Comparison of ENCODE assay signal across 13 mouse cellular contexts in genomic region chr17:27591826-27592564, GRCm38 (mm10). TPM values are rescaled to one million over a fixed set of nuclear protein-coding genes. Genes with fewer than 3 reads are reported as not detected.
A peak's percentile ranks its signal among the peaks of the same experiment; 100 is the strongest.
DNase-seq lines count a peak whose midpoint lies in the region; ATAC-seq and TF ChIP-seq lines count a peak whose summit lies in the region.
"Had no signal": no experiment of that assay in that cellular context is flagged by ENCODE, and none has a peak within 500 bp of the region (broad histone marks: within the 10 kb centered on the region; RNA-seq: fewer than 3 reads in every experiment).

No protein-coding gene starts in this region.

- TF ChIP-seq EP300 in heart, adult 2 months (IDR thresholded peaks at IDR 0.05; ENCODE audit: insufficient read depth, low read depth, low read length) = no peak

- DNase-seq in heart, adult 2 months = no peak
- no peak for DNase-seq in heart, postnatal 36 days
- no peak for DNase-seq in lung, embryonic 14.5 days
- no peak for DNase-seq in lung, postnatal 10 days
- peak; percentile 38 for DNase-seq in T-cell, adult 2 months (ENCODE audit: low spot score)
- DNase-seq in left cerebral cortex, postnatal 4 days = no peak
- no peak for DNase-seq in cerebellum, adult 9-10 months
- DNase-seq: kidney, postnatal 10 days had no signal

- no peaks in the 10 kb centered on the region for H3K27me3 ChIP-seq in heart, adult 2 months (ENCODE audit: control insufficient read depth, insufficient read depth, low read length)
- no peaks in the 10 kb centered on the region for H3K27me3 ChIP-seq in lung, embryonic 14.5 days (ENCODE audit: insufficient read depth, low read length)
- H3K27me3 ChIP-seq: midbrain, embryonic 12.5 days had no signal

- intact Hi-C loops in heart, adult 2 months (cut with DNase I) = no loop called here
- intact Hi-C loops in heart, postnatal 36 days (cut with DNase I) = no loop called here
- intact Hi-C loops in left cerebral cortex, postnatal 4 days (cut with DNase I) = no loop called here

- peak overlapping the region; percentile 1; the same call in 1 of the 2 replicates for H3K4me3 ChIP-seq in heart, adult 2 months
- no peak overlapping the region for H3K4me3 ChIP-seq in lung, embryonic 14.5 days (ENCODE audit: low read depth, low read length)
- H3K4me3 ChIP-seq: midbrain, embryonic 12.5 days had no signal

- H3K27ac ChIP-seq in heart, adult 2 months = peak overlapping the region; percentile 52
- H3K27ac ChIP-seq in lung, embryonic 14.5 days (ENCODE audit: low read depth) = no peak overlapping the region

- peak; percentile 50 for TF ChIP-seq CTCF in heart, adult 2 months (IDR thresholded peaks at IDR 0.05)
- peak; percentile 48 for TF ChIP-seq CTCF in lung, embryonic 14.5 days (IDR thresholded peaks at IDR 0.05; ENCODE audit: low read depth)

- H3K79me2 ChIP-seq in heart, adult 2 months (replicated peaks; ENCODE audit: control insufficient read depth, insufficient read depth, low read length) = no peaks in the 10 kb centered on the region; the same call in none of the 2 replicates

- WGBS in heart, adult 2 months = 64% methylated on average over 12 of the region's 12 CpGs
- 84% methylated on average over 12 of the region's 12 CpGs for WGBS in lung, embryonic 14.5 days

- no peaks in the 10 kb centered on the region for H3K9me3 ChIP-seq in lung, embryonic 14.5 days (ENCODE audit: low read depth, low read length)
- H3K9me3 ChIP-seq: midbrain, embryonic 12.5 days had no signal

- peaks cover 19% of the 10 kb centered on the region for H3K4me1 ChIP-seq in heart, adult 2 months (ENCODE audit: control insufficient read depth, insufficient read depth, low read length)
- H3K4me1 ChIP-seq in lung, embryonic 14.5 days (ENCODE audit: insufficient read depth) = 0 out of 2 replicates have a peak, but pooled peaks cover 3% of the 10 kb centered on the region
- H3K4me1 ChIP-seq: midbrain, embryonic 12.5 days had no signal

- H3K4me2 ChIP-seq in lung, embryonic 14.5 days = no peak overlapping the region
- H3K4me2 ChIP-seq: midbrain, embryonic 12.5 days had no signal

- peaks cover 2% of the 10 kb centered on the region; the same call in 1 of the 2 replicates for H3K36me3 ChIP-seq in heart, adult 2 months (ENCODE audit: control insufficient read depth, insufficient read depth, low read length)
- peaks cover 63% of the 10 kb centered on the region for H3K36me3 ChIP-seq in lung, embryonic 14.5 days (ENCODE audit: insufficient read depth)

- ATAC-seq in lung, embryonic 14.5 days (ENCODE audit: insufficient read depth) = no peak
- peak; percentile 72 for ATAC-seq in neutrophil, adult 5-6 weeks (ENCODE audit: extremely low read depth, insufficient number of reproducible peaks, low FRiP score, poor library complexity, severe bottlenecking)

- no peak for TF ChIP-seq POLR2A in heart, adult 2 months (IDR thresholded peaks at IDR 0.05; ENCODE audit: insufficient read depth, low read depth, low read length)

- peak overlapping the region; percentile 54 for H3K9ac ChIP-seq in heart, adult 2 months (ENCODE audit: low read depth, low read length)
- H3K9ac ChIP-seq in lung, embryonic 14.5 days = no peak overlapping the region
- H3K9ac ChIP-seq: midbrain, embryonic 12.5 days had no signal

RNA-seq across cellular contexts. Expression of gene AI413582, which starts 26.4 kb away (rescaled TPM):
- 1 to 10 TPM; 9.1 TPM for total RNA-seq in heart, adult 2 months (2021)
- polyA plus RNA-seq in heart, adult 2 months (2012; rRNA removed) = 14.1 and 22.4 TPM in 2 replicates
- total RNA-seq in heart, postnatal 36 days (2021) = 10 to 100 TPM in 1 of 2 experiments, 1 to 10 TPM in 1; 7.4 to 10.4 TPM
- polyA plus RNA-seq in lung, embryonic 14.5 days (2014; fragmentation: Nextera tagmentation; extraction: Ambion mirVana) = 17.6 and 21.8 TPM in 2 replicates
- total RNA-seq in neutrophil, adult 5-6 weeks (2017) = 26.1 and 26.2 TPM in 2 replicates
- 10 to 100 TPM; 61.2 to 61.6 TPM for total RNA-seq in left cerebral cortex, postnatal 4 days (2021)

RNA-seq across cellular contexts. Expression of gene Nudt3, which starts 31.3 kb away (rescaled TPM):
- total RNA-seq in heart, adult 2 months (2021) = 100 to 1,000 TPM; 330 to 346 TPM
- 143 and 189 TPM in 2 replicates for polyA plus RNA-seq in heart, adult 2 months (2012; rRNA removed)
- total RNA-seq in heart, postnatal 36 days (2021) = 100 to 1,000 TPM; 312 to 315 TPM
- 30.5 and 34.4 TPM in 2 replicates for polyA plus RNA-seq in lung, embryonic 14.5 days (2014; fragmentation: Nextera tagmentation; extraction: Ambion mirVana)
- 81.1 and 84.1 TPM in 2 replicates for total RNA-seq in neutrophil, adult 5-6 weeks (2017)
- 100 to 1,000 TPM; 506 to 527 TPM for total RNA-seq in left cerebral cortex, postnatal 4 days (2021)

RNA-seq across cellular contexts. Expression of gene Hmga1, which starts 35.7 kb away (rescaled TPM):
- total RNA-seq in heart, adult 2 months (2021) = 10 to 100 TPM; 47.5 to 48.2 TPM
- polyA plus RNA-seq in heart, adult 2 months (2012; rRNA removed) = 73.8 and 78.0 TPM in 2 replicates
- 10 to 100 TPM; 41.2 to 45.0 TPM for total RNA-seq in heart, postnatal 36 days (2021)
- 295 and 329 TPM in 2 replicates for polyA plus RNA-seq in lung, embryonic 14.5 days (2014; fragmentation: Nextera tagmentation; extraction: Ambion mirVana)
- total RNA-seq in neutrophil, adult 5-6 weeks (2017) = 29.8 and 34.0 TPM in 2 replicates
- 10 to 100 TPM; 43.6 to 45.5 TPM for total RNA-seq in left cerebral cortex, postnatal 4 days (2021)

RNA-seq across cellular contexts. Expression of gene RPS10-NUDT3, which starts 43.0 kb away (rescaled TPM):
- not detected for total RNA-seq in heart, adult 2 months (2021)
- not detected in 2 replicates for polyA plus RNA-seq in heart, adult 2 months (2012; rRNA removed)
- not detected for total RNA-seq in heart, postnatal 36 days (2021)
- not detected in 2 replicates for polyA plus RNA-seq in lung, embryonic 14.5 days (2014; fragmentation: Nextera tagmentation; extraction: Ambion mirVana)
- total RNA-seq in neutrophil, adult 5-6 weeks (2017) = 39.0 TPM in 1 of 2 replicates, not detected in the other
- not detected for total RNA-seq in left cerebral cortex, postnatal 4 days (2021)
- polyA plus RNA-seq: embryonic facial prominence, embryonic 11.5 days; gonadal fat pad, adult 2 months; midbrain, embryonic 12.5 days; stomach, embryonic 14.5 days had no signal

RNA-seq across cellular contexts. Expression of gene Rps10, which starts 44.5 kb away (rescaled TPM):
- 100 to 1,000 TPM; 529 to 604 TPM for total RNA-seq in heart, adult 2 months (2021)
- 448 and 482 TPM in 2 replicates for polyA plus RNA-seq in heart, adult 2 months (2012; rRNA removed)
- 100 to 1,000 TPM; 533 to 572 TPM for total RNA-seq in heart, postnatal 36 days (2021)
- 1,167 and 1,191 TPM in 2 replicates for polyA plus RNA-seq in lung, embryonic 14.5 days (2014; fragmentation: Nextera tagmentation; extraction: Ambion mirVana)
- total RNA-seq in neutrophil, adult 5-6 weeks (2017) = 1,097 and 1,122 TPM in 2 replicates
- 100 to 1,000 TPM; 695 to 751 TPM for total RNA-seq in left cerebral cortex, postnatal 4 days (2021)
